Mouse (Mus musculus) forebrain, embryonic 12.5 days (tissue): ENCODE measurements at regions not wholly inside any gene's neighbourhood (a gene's known extent, or its start where the extent isn't known, plus 50 kb on each side); places are given as distances from the start of the nearest gene placed in this dataset.

Source experiments
- ATAC-seq: fragments of 200-750 bp; cut with Nextera tagmentation; 2 replicates; pipeline ENCODE4 v1.8.0; 2017; ENCODE audit warnings: moderate TSS enrichment; ENCODE audit not compliant: low FRiP score
- H3K27ac ChIP-seq: fragments of 300-500 bp; sonication (generic); 2 replicates; pipeline ENCODE4 v1.5.1; 2016; ENCODE audit warnings: mild to moderate bottlenecking
- H3K27me3 ChIP-seq: fragments of 300-500 bp; sonication (generic); 2 replicates; pipeline ENCODE4 v1.6.1; 2016; ENCODE audit warnings: mild to moderate bottlenecking
- H3K36me3 ChIP-seq: fragments of 300-500 bp; sonication (generic); replicated peaks from 2 replicates; pipeline ENCODE4 v1.6.1; 2016; ENCODE audit warnings: mild to moderate bottlenecking
- H3K4me1 ChIP-seq: fragments of 300-500 bp; sonication (generic); 2 replicates; pipeline ENCODE4 v1.6.1; 2016
- H3K4me2 ChIP-seq: fragments of 300-500 bp; sonication (generic); 2 replicates; pipeline ENCODE4 v1.6.1; 2016; ENCODE audit warnings: mild to moderate bottlenecking, moderate library complexity
- H3K4me3 ChIP-seq: fragments of 300-500 bp; sonication (generic); replicated peaks from 2 replicates; pipeline ENCODE4 v1.5.1; 2016; ENCODE audit warnings: mild to moderate bottlenecking
- H3K9ac ChIP-seq: fragments of 300-500 bp; sonication (generic); 2 replicates; pipeline ENCODE4 v1.6.1; 2016; ENCODE audit warnings: mild to moderate bottlenecking
- H3K9me3 ChIP-seq: fragments of 300-500 bp; sonication (generic); 2 replicates; pipeline ENCODE4 v1.6.1; 2016
- WGBS: fragments of 180-500 bp; shearing (Covaris S2); methylation state at CpG from one replicate; pipeline ENCODE4 v1.1.7; 2016; 5-methylcytosine and 5-hydroxymethylcytosine counted together

- H3K27me3 ChIP-seq = no peaks in the 10 kb centered on the region
- H3K4me2 ChIP-seq = no peak overlapping the region
- ATAC-seq = no peak
- H3K9ac ChIP-seq = no peak overlapping the region
- no peaks in the 10 kb centered on the region for H3K4me1 ChIP-seq
- no peak overlapping the region for H3K4me3 ChIP-seq
- H3K27ac ChIP-seq = no peak overlapping the region
- H3K9me3 ChIP-seq = no peaks in the 10 kb centered on the region
- 90% methylated on average over 4 of the region's 4 CpGs for WGBS
- no peaks in the 10 kb centered on the region for H3K36me3 ChIP-seq
Observed at GRCm38 (mm10) chr4:47781039-47781438, 263.9 kb upstream of the Nr4a3 start.

- Histone ChIP-seq H3K9me3 (no peaks in the 10 kb centered on the region), H3K4me2 (no peak overlapping the region), H3K36me3 (no peaks in the 10 kb centered on the region), H3K4me1 (no peaks in the 10 kb centered on the region), H3K27ac (no peak overlapping the region), H3K27me3 (no peaks in the 10 kb centered on the region), H3K9ac (no peak overlapping the region), H3K4me3 (no peak overlapping the region)
- 88% methylated on average over 4 of the region's 4 CpGs for WGBS
- ATAC-seq = no peak
Observed at GRCm38 (mm10) chr4:47796977-47797376, 248.0 kb upstream of the Nr4a3 start.

- no peak overlapping the region for H3K9ac ChIP-seq
- no peak for ATAC-seq
- no peaks in the 10 kb centered on the region for H3K36me3 ChIP-seq
- no peaks in the 10 kb centered on the region for H3K4me1 ChIP-seq
- whole genome bisulfite sequencing = 95% methylated on average over 5 of the region's 5 CpGs
- no peak overlapping the region for H3K4me3 ChIP-seq
- H3K27me3 ChIP-seq = no peaks in the 10 kb centered on the region
- H3K27ac ChIP-seq = no peak overlapping the region
- no peaks in the 10 kb centered on the region for H3K9me3 ChIP-seq
- H3K4me2 ChIP-seq = no peak overlapping the region
Observed at GRCm38 (mm10) chr4:47799165-47799564, 245.8 kb upstream of the Nr4a3 start.

GRCm38 (mm10) chr4:47803111-47803510, 241.8 kb upstream of the Nr4a3 start:
- Histone ChIP-seq H3K9ac (no peak overlapping the region), H3K4me3 (no peak overlapping the region), H3K27me3 (no peaks in the 10 kb centered on the region), H3K9me3 (no peaks in the 10 kb centered on the region), H3K4me2 (no peak overlapping the region), H3K4me1 (no peaks in the 10 kb centered on the region), H3K36me3 (no peaks in the 10 kb centered on the region), H3K27ac (no peak overlapping the region)
- ATAC-seq = no peak
- 88% methylated on average over 3 of the region's 3 CpGs for WGBS

GRCm38 (mm10) chr4:47807877-47808276, 237.1 kb upstream of the Nr4a3 start:
- 15% methylated on average over 3 of the region's 3 CpGs for WGBS
- no peak for ATAC-seq
- Histone ChIP-seq H3K9me3 (no peaks in the 10 kb centered on the region), H3K36me3 (no peaks in the 10 kb centered on the region), H3K4me2 (no peak overlapping the region), H3K4me1 (no peaks in the 10 kb centered on the region), H3K9ac (no peak overlapping the region), H3K4me3 (no peak overlapping the region), H3K27ac (no peak overlapping the region), H3K27me3 (no peaks in the 10 kb centered on the region)

GRCm38 (mm10) chr4:47814030-47814429, 230.9 kb upstream of the Nr4a3 start:
- Histone ChIP-seq H3K4me1 (no peaks in the 10 kb centered on the region), H3K4me2 (no peak overlapping the region), H3K27ac (no peak overlapping the region), H3K27me3 (no peaks in the 10 kb centered on the region), H3K9me3 (no peaks in the 10 kb centered on the region), H3K36me3 (no peaks in the 10 kb centered on the region), H3K4me3 (no peak overlapping the region), H3K9ac (no peak overlapping the region)
- ATAC-seq = no peak
- WGBS = 87% methylated on average over 7 of the region's 7 CpGs

- H3K4me1 ChIP-seq = no peaks in the 10 kb centered on the region
- no peaks in the 10 kb centered on the region for H3K36me3 ChIP-seq
- H3K27ac ChIP-seq = no peak overlapping the region
- no peak overlapping the region for H3K9ac ChIP-seq
- H3K4me3 ChIP-seq = no peak overlapping the region
- H3K27me3 ChIP-seq = no peaks in the 10 kb centered on the region
- no peaks in the 10 kb centered on the region for H3K9me3 ChIP-seq
- H3K4me2 ChIP-seq = no peak overlapping the region
- ATAC-seq = no peak
- 92% methylated on average over 18 of the region's 18 CpGs for WGBS
Observed at GRCm38 (mm10) chr4:47818371-47819159, 226.4 kb upstream of the Nr4a3 start.

- 91% methylated on average over 1 of the region's 1 CpGs for WGBS
Observed at GRCm38 (mm10) chr4:47820562-47820961, 224.4 kb upstream of the Nr4a3 start.

GRCm38 (mm10) chr4:47823299-47823698, 221.7 kb upstream of the Nr4a3 start:
- Histone ChIP-seq H3K4me1 (no peaks in the 10 kb centered on the region), H3K9me3 (no peaks in the 10 kb centered on the region), H3K27ac (no peak overlapping the region), H3K36me3 (no peaks in the 10 kb centered on the region), H3K27me3 (no peaks in the 10 kb centered on the region), H3K9ac (no peak overlapping the region), H3K4me2 (no peak overlapping the region), H3K4me3 (no peak overlapping the region)
- 83% methylated on average over 9 of the region's 9 CpGs for WGBS
- ATAC-seq = no peak

More at GRCm38 (mm10) chr4:47820562-47820961, 224.4 kb upstream of the Nr4a3 start:
- Histone ChIP-seq H3K9me3 (no peaks in the 10 kb centered on the region), H3K4me2 (no peak overlapping the region), H3K36me3 (no peaks in the 10 kb centered on the region), H3K4me1 (no peaks in the 10 kb centered on the region), H3K27me3 (no peaks in the 10 kb centered on the region), H3K4me3 (no peak overlapping the region), H3K9ac (no peak overlapping the region), H3K27ac (no peak overlapping the region)
- no peak for ATAC-seq

GRCm38 (mm10) chr4:47824083-47824482, 220.9 kb upstream of the Nr4a3 start:
- no peaks in the 10 kb centered on the region for H3K36me3 ChIP-seq
- 91% methylated on average over 15 of the region's 15 CpGs for WGBS
- no peaks in the 10 kb centered on the region for H3K9me3 ChIP-seq
- no peak overlapping the region for H3K4me3 ChIP-seq
- no peak overlapping the region for H3K4me2 ChIP-seq
- no peaks in the 10 kb centered on the region for H3K4me1 ChIP-seq
- ATAC-seq = no peak
- no peak overlapping the region for H3K9ac ChIP-seq
- no peak overlapping the region for H3K27ac ChIP-seq
- H3K27me3 ChIP-seq = no peaks in the 10 kb centered on the region

GRCm38 (mm10) chr4:47832905-47833304, 212.0 kb upstream of the Nr4a3 start:
- no peak overlapping the region for H3K4me3 ChIP-seq
- no peaks in the 10 kb centered on the region for H3K36me3 ChIP-seq
- no peak overlapping the region for H3K4me2 ChIP-seq
- no peak overlapping the region for H3K9ac ChIP-seq
- no peaks in the 10 kb centered on the region for H3K4me1 ChIP-seq
- no peaks in the 10 kb centered on the region for H3K9me3 ChIP-seq
- no peaks in the 10 kb centered on the region for H3K27me3 ChIP-seq
- H3K27ac ChIP-seq = no peak overlapping the region
- no peak for ATAC-seq
- WGBS = 69% methylated on average over 2 of the region's 2 CpGs

GRCm38 (mm10) chr4:47838411-47838810, 206.5 kb upstream of the Nr4a3 start:
- no peak for ATAC-seq
- Histone ChIP-seq H3K27me3 (no peaks in the 10 kb centered on the region), H3K4me1 (no peaks in the 10 kb centered on the region), H3K9ac (no peak overlapping the region), H3K4me2 (no peak overlapping the region), H3K9me3 (no peaks in the 10 kb centered on the region), H3K4me3 (no peak overlapping the region), H3K27ac (no peak overlapping the region), H3K36me3 (no peaks in the 10 kb centered on the region)
- WGBS = 87% methylated on average over 2 of the region's 2 CpGs

- H3K27ac ChIP-seq = no peak overlapping the region
- 75% methylated on average over 3 of the region's 3 CpGs for WGBS
- no peaks in the 10 kb centered on the region for H3K9me3 ChIP-seq
- no peak overlapping the region for H3K4me2 ChIP-seq
- H3K9ac ChIP-seq = no peak overlapping the region
- H3K27me3 ChIP-seq = no peaks in the 10 kb centered on the region
- ATAC-seq = no peak
- H3K4me3 ChIP-seq = no peak overlapping the region
- H3K36me3 ChIP-seq = no peaks in the 10 kb centered on the region
- H3K4me1 ChIP-seq = peaks cover 3% of the 10 kb centered on the region; the same call in 1 of the 2 replicates
Observed at GRCm38 (mm10) chr4:47842128-47842656, 202.8 kb upstream of the Nr4a3 start.
